Comparison of ENCODE assay signal across 12 mouse cellular contexts in the genomic region with DNA sequence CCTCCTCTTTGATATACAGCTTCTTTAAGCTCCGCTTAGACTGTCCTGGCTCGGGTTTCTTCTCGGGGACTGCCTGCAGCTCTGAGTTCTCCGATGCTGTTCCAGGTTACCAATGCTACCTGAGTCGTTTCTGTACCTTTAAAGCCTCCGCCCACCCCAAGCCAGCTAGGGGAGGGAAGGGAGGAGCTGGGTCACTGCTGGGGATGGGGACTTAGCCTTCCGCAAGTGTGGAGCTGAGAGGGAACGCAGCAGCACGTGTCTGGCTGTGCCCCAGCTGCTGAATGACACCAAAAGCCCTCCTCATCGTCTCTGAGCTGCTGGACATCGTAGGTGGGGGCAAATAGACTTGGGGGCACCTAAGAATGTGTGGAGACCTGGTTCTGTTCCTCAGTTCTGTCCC. TPM values are rescaled to one million over a fixed set of nuclear protein-coding genes. Genes with fewer than 3 reads are reported as not detected.
A peak's percentile ranks its signal among the peaks of the same experiment; 100 is the strongest.
DNase-seq lines count a peak whose midpoint lies in the region; ATAC-seq and TF ChIP-seq lines count a peak whose summit lies in the region.
"Had no signal": no experiment of that assay in that cellular context is flagged by ENCODE, and none has a peak within 500 bp of the region (broad histone marks: within the 10 kb centered on the region; RNA-seq: fewer than 3 reads in every experiment).

No protein-coding gene starts in this region.

- no peak for TF ChIP-seq CTCF in kidney, adult 2 months (conservative IDR thresholded peaks at IDR 0.05; ENCODE audit: insufficient read depth, insufficient read length, low read depth, low read length)

- H3K27ac ChIP-seq in heart, embryonic 12.5 days (ENCODE audit: poor library complexity, severe bottlenecking): no peak overlapping the region
- H3K27ac ChIP-seq in kidney, adult 2 months (ENCODE audit: insufficient read depth, low read depth, low read length): peak overlapping the region; percentile 80
- H3K27ac ChIP-seq in liver, embryonic 13.5 days: no peak overlapping the region
- H3K27ac ChIP-seq in midbrain, embryonic 14.5 days (replicated peaks; ENCODE audit: low read depth, low read length): no peak overlapping the region
- H3K27ac ChIP-seq: hindbrain, embryonic 10.5 days had no signal

- H3K4me1 ChIP-seq in heart, embryonic 12.5 days (replicated peaks): peaks cover 10% of the 10 kb centered on the region
- H3K4me1 ChIP-seq in kidney, adult 2 months (ENCODE audit: control insufficient read depth, insufficient read depth, low read length): peaks cover 23% of the 10 kb centered on the region; the same call in 1 of the 2 replicates
- H3K4me1 ChIP-seq in liver, embryonic 13.5 days (replicated peaks): peaks cover 37% of the 10 kb centered on the region
- no peaks in the 10 kb centered on the region for H3K4me1 ChIP-seq in midbrain, embryonic 14.5 days (ENCODE audit: control insufficient read depth, insufficient read depth, low read length)

- H3K36me3 ChIP-seq in heart, embryonic 12.5 days: no peaks in the 10 kb centered on the region
- no peaks in the 10 kb centered on the region for H3K36me3 ChIP-seq in kidney, adult 2 months (ENCODE audit: control insufficient read depth, insufficient read depth, low read length)
- H3K36me3 ChIP-seq in liver, embryonic 13.5 days: no peaks in the 10 kb centered on the region
- no peaks in the 10 kb centered on the region for H3K36me3 ChIP-seq in midbrain, embryonic 14.5 days (ENCODE audit: control insufficient read depth, insufficient read depth, low read length)
- H3K36me3 ChIP-seq: hindbrain, embryonic 10.5 days had no signal

- no peak for DNase-seq in heart, postnatal 14 days
- DNase-seq in ES-CJ7 (ENCODE audit: low read depth, low spot score): peak; percentile 41
- peak; percentile 83 for DNase-seq in kidney, adult 2 months
- DNase-seq in liver, embryonic 13.5 days: no peak
- DNase-seq in cerebellum, postnatal 14 days: no peak
- DNase-seq in midbrain, embryonic 14.5 days: no peak
- no peak for DNase-seq in cerebellum, adult 9-11 months
- DNase-seq: cerebellum, adult 9-10 months; lung, adult 2 months had no signal

- no peak overlapping the region for H3K9ac ChIP-seq in heart, embryonic 12.5 days
- no peak overlapping the region for H3K9ac ChIP-seq in liver, embryonic 13.5 days
- H3K9ac ChIP-seq in midbrain, embryonic 14.5 days (replicated peaks; ENCODE audit: low read length): no peak overlapping the region

- H3K27me3 ChIP-seq in heart, embryonic 12.5 days (replicated peaks): peaks cover 27% of the 10 kb centered on the region
- no peaks in the 10 kb centered on the region for H3K27me3 ChIP-seq in kidney, adult 2 months (replicated peaks; ENCODE audit: control insufficient read depth, insufficient read depth, low read length)
- H3K27me3 ChIP-seq in liver, embryonic 13.5 days: 0 out of 2 replicates have a peak, but pooled peaks cover 3% of the 10 kb centered on the region
- H3K27me3 ChIP-seq in midbrain, embryonic 14.5 days (ENCODE audit: control insufficient read depth, insufficient read depth, low read length): peaks cover 4% of the 10 kb centered on the region; the same call in 1 of the 2 replicates

- WGBS in heart, embryonic 12.5 days: 7% methylated on average over 11 of the region's 11 CpGs
- WGBS in kidney, adult 2 months: 10% methylated on average over 11 of the region's 11 CpGs
- WGBS in liver, embryonic 13.5 days (ENCODE audit: insufficient replicate concordance): 24% methylated on average over 11 of the region's 11 CpGs
- WGBS in midbrain, embryonic 14.5 days: 7% methylated on average over 11 of the region's 11 CpGs

- intact Hi-C loops in heart, postnatal 14 days (cut with DNase I): no loop called here

- peak overlapping the region; percentile 17 for H3K4me2 ChIP-seq in heart, embryonic 12.5 days
- peak overlapping the region; percentile 24; the same call in 1 of the 2 replicates for H3K4me2 ChIP-seq in liver, embryonic 13.5 days
- H3K4me2 ChIP-seq in midbrain, embryonic 14.5 days (ENCODE audit: low read length): no peak overlapping the region

- ATAC-seq in heart, embryonic 12.5 days (ENCODE audit: insufficient number of reproducible peaks, low FRiP score): no peak
- no peak for ATAC-seq in liver, embryonic 13.5 days (ENCODE audit: low read depth)
- no peak for ATAC-seq in midbrain, embryonic 14.5 days (ENCODE audit: low FRiP score, low TSS enrichment)

- no peaks in the 10 kb centered on the region for H3K9me3 ChIP-seq in heart, embryonic 12.5 days (replicated peaks)
- no peaks in the 10 kb centered on the region for H3K9me3 ChIP-seq in liver, embryonic 13.5 days (replicated peaks)
- H3K9me3 ChIP-seq in midbrain, embryonic 14.5 days (ENCODE audit: control insufficient read depth, low read length): no peaks in the 10 kb centered on the region
- H3K9me3 ChIP-seq: hindbrain, embryonic 10.5 days had no signal

- H3K4me3 ChIP-seq in heart, embryonic 12.5 days: no peak overlapping the region
- H3K4me3 ChIP-seq in kidney, adult 2 months (ENCODE audit: insufficient read depth, low read depth, low read length): peak overlapping the region; percentile 55
- no peak overlapping the region for H3K4me3 ChIP-seq in liver, embryonic 13.5 days (replicated peaks)
- H3K4me3 ChIP-seq in midbrain, embryonic 14.5 days (replicated peaks; ENCODE audit: low read depth, low read length): no peak overlapping the region
- H3K4me3 ChIP-seq: hindbrain, embryonic 10.5 days had no signal

- TF ChIP-seq POLR2A in kidney, adult 2 months (IDR thresholded peaks at IDR 0.05; ENCODE audit: low read depth, low read length): peak; percentile 65

RNA-seq across cellular contexts. Expression of a gene that starts 7.0 kb away (rescaled TPM):
- polyA plus RNA-seq in heart, embryonic 12.5 days (2016; fragmentation: Nextera tagmentation; extraction: Ambion mirVana): 0.34 and 0.49 TPM in 2 replicates
- total RNA-seq in heart, postnatal 14 days (2021): not detected
- polyA plus RNA-seq in kidney, adult 2 months (2012; rRNA removed): 881 and 1,007 TPM in 2 replicates
- polyA plus RNA-seq in liver, embryonic 13.5 days (2015; fragmentation: Nextera tagmentation; extraction: Ambion mirVana): 4.7 and 5.4 TPM in 2 replicates
- 2.3 and 2.6 TPM in 2 replicates for polyA plus RNA-seq in midbrain, embryonic 14.5 days (2014; fragmentation: Nextera tagmentation; extraction: Ambion mirVana)

RNA-seq across cellular contexts. Expression of a gene that starts 8.3 kb away (rescaled TPM):
- polyA plus RNA-seq in heart, embryonic 12.5 days (2016; fragmentation: Nextera tagmentation; extraction: Ambion mirVana): 1.4 and 1.6 TPM in 2 replicates
- 1 to 10 TPM; 1.3 to 1.5 TPM for total RNA-seq in heart, postnatal 14 days (2021)
- 2.1 and 2.2 TPM in 2 replicates for polyA plus RNA-seq in kidney, adult 2 months (2012; rRNA removed)
- 0.05 and 0.07 TPM in 2 replicates for polyA plus RNA-seq in liver, embryonic 13.5 days (2015; fragmentation: Nextera tagmentation; extraction: Ambion mirVana)
- 30.4 and 32.9 TPM in 2 replicates for polyA plus RNA-seq in midbrain, embryonic 14.5 days (2014; fragmentation: Nextera tagmentation; extraction: Ambion mirVana)

RNA-seq across cellular contexts. Expression of a gene that starts 20.7 kb away (rescaled TPM):
- polyA plus RNA-seq in heart, embryonic 12.5 days (2016; fragmentation: Nextera tagmentation; extraction: Ambion mirVana): 6.1 and 7.7 TPM in 2 replicates
- 10 to 100 TPM in 1 of 2 experiments, 1 to 10 TPM in 1; 8.3 to 10.7 TPM for total RNA-seq in heart, postnatal 14 days (2021)
- polyA plus RNA-seq in kidney, adult 2 months (2012; rRNA removed): 34.5 and 48.3 TPM in 2 replicates
- 0.52 and 0.59 TPM in 2 replicates for polyA plus RNA-seq in liver, embryonic 13.5 days (2015; fragmentation: Nextera tagmentation; extraction: Ambion mirVana)
- 0.97 and 1.9 TPM in 2 replicates for polyA plus RNA-seq in midbrain, embryonic 14.5 days (2014; fragmentation: Nextera tagmentation; extraction: Ambion mirVana)
- polyA plus RNA-seq: C2C12 had no signal

RNA-seq across cellular contexts. Expression of a gene that starts 50.7 kb away (rescaled TPM):
- 26.8 and 27.9 TPM in 2 replicates for polyA plus RNA-seq in heart, embryonic 12.5 days (2016; fragmentation: Nextera tagmentation; extraction: Ambion mirVana)
- 10 to 100 TPM; 43.8 to 45.5 TPM for total RNA-seq in heart, postnatal 14 days (2021)
- 124 and 164 TPM in 2 replicates for polyA plus RNA-seq in kidney, adult 2 months (2012; rRNA removed)
- 48.7 and 50.4 TPM in 2 replicates for polyA plus RNA-seq in liver, embryonic 13.5 days (2015; fragmentation: Nextera tagmentation; extraction: Ambion mirVana)
- 22.4 and 31.5 TPM in 2 replicates for polyA plus RNA-seq in midbrain, embryonic 14.5 days (2014; fragmentation: Nextera tagmentation; extraction: Ambion mirVana)

RNA-seq across cellular contexts. Expression of a gene that starts 51.1 kb away (rescaled TPM):
- polyA plus RNA-seq in heart, embryonic 12.5 days (2016; fragmentation: Nextera tagmentation; extraction: Ambion mirVana): 105 and 106 TPM in 2 replicates
- 10 to 100 TPM; 56.0 to 68.3 TPM for total RNA-seq in heart, postnatal 14 days (2021)
- 27.0 and 41.2 TPM in 2 replicates for polyA plus RNA-seq in kidney, adult 2 months (2012; rRNA removed)
- 109 and 141 TPM in 2 replicates for polyA plus RNA-seq in liver, embryonic 13.5 days (2015; fragmentation: Nextera tagmentation; extraction: Ambion mirVana)
- 126 and 140 TPM in 2 replicates for polyA plus RNA-seq in midbrain, embryonic 14.5 days (2014; fragmentation: Nextera tagmentation; extraction: Ambion mirVana)

Comparison
In these comparisons a context has a peak if more than half of its experiments do, and no peak if none do; other contexts are left out.
1. DNase-seq: peak in ES-CJ7 (single experiment) and kidney, adult 2 months (single experiment); none in heart, postnatal 14 days (0 of 2), liver, embryonic 13.5 days (single experiment), cerebellum, postnatal 14 days (0 of 2), midbrain, embryonic 14.5 days (single experiment) and cerebellum, adult 9-11 months (single experiment).
2. RNA of a gene that starts 7.0 kb away (polyA plus RNA-seq): 881 to 1,007 TPM in kidney, adult 2 months; 4.7 to 5.4 TPM in liver, embryonic 13.5 days, 2.3 to 2.6 TPM in midbrain, embryonic 14.5 days and 0.34 to 0.49 TPM in heart, embryonic 12.5 days; every median in the first group is over 100 times any median in the second.